Comparison of ENCODE assay signal across 8 mouse cellular contexts in genomic region chr4:125065517-125066307, GRCm38 (mm10). TPM values are rescaled to one million over a fixed set of nuclear protein-coding genes. Genes with fewer than 3 reads are reported as not detected.
DNase-seq lines count a peak whose midpoint lies in the region; ATAC-seq lines count a peak whose summit lies in the region.

Gene Dnali1 (minus strand): TSS chr4:125065703.

- peak; percentile 46; the same call in 1 of the 2 replicates for ATAC-seq in forebrain, embryonic 13.5 days

- H3K27ac ChIP-seq in forebrain, embryonic 13.5 days: peak within 1 kb of the TSS; percentile 48; the same call in 1 of the 2 replicates

- peaks cover 11% of the 10 kb centered on the region; the same call in 1 of the 2 replicates for H3K27me3 ChIP-seq in forebrain, embryonic 13.5 days

- DNase-seq in MN1 (ENCODE audit: low spot score): peak; percentile 15
- peak; percentile 52 for DNase-seq in c-Kit-positive CD71-positive TER-119-negative erythroid progenitor cells, embryonic 14.5 days (ENCODE audit: low read depth)
- DNase-seq in heart, postnatal 25 days (ENCODE audit: low spot score): peak; percentile 29
- DNase-seq in kidney, postnatal 36 days: peak; percentile 72 to 85
- DNase-seq in lung, postnatal 36 days: peak; percentile 83
- peak; percentile 78 for DNase-seq in retina, postnatal 1 day
- DNase-seq in urinary bladder, postnatal 36 days (ENCODE audit: low spot score in 2 of 2): peak; percentile 43 to 52

- peak within 1 kb of the TSS; percentile 95 for H3K4me2 ChIP-seq in forebrain, embryonic 13.5 days

- H3K4me3 ChIP-seq in forebrain, embryonic 13.5 days: peak within 1 kb of the TSS; percentile 91

- H3K9ac ChIP-seq in forebrain, embryonic 13.5 days: peak within 1 kb of the TSS; percentile 92

- 2% methylated on average over 26 of the region's 26 CpGs for WGBS in forebrain, embryonic 13.5 days

- H3K36me3 ChIP-seq in forebrain, embryonic 13.5 days (ENCODE audit: poor library complexity, severe bottlenecking): peaks cover 20% of the 10 kb centered on the region

- no peaks in the 10 kb centered on the region for H3K9me3 ChIP-seq in forebrain, embryonic 13.5 days (replicated peaks)

- H3K4me1 ChIP-seq in forebrain, embryonic 13.5 days: peaks cover 20% of the 10 kb centered on the region

- intact Hi-C loops in heart, postnatal 25 days (cut with DNase I): loop anchor here (5.0 to 10.0 kb wide), 3 partner anchors 33 to 351 kb away; partner anchors contain the start of genes 1110065P20Rik, Sf3a3 and Yrdc

RNA-seq across cellular contexts. Expression of gene Dnali1, which starts in this region (rescaled TPM):
- polyA plus RNA-seq in forebrain, embryonic 13.5 days (2015; fragmentation: Nextera tagmentation; extraction: Ambion mirVana): 0.52 and 1.2 TPM in 2 replicates
- not detected for total RNA-seq in heart, postnatal 25 days (2021)

Comparison
In these comparisons a context has a peak if more than half of its experiments do, and no peak if none do; other contexts are left out.
1. Peak in every context shown above with its lines: DNase-seq, ATAC-seq, H3K4me3 ChIP-seq and H3K27ac ChIP-seq.
2. Peak in DNase-seq in heart, postnatal 25 days; RNA of the gene not detected or under 1 TPM.
3. DNase-seq: peak in every context shown above with its lines; median percentile 83 in lung, postnatal 36 days; 78 in kidney, postnatal 36 days; 78 in retina, postnatal 1 day; 52 in c-Kit-positive CD71-positive TER-119-negative erythroid progenitor cells, embryonic 14.5 days; 48 in urinary bladder, postnatal 36 days; 29 in heart, postnatal 25 days; 15 in MN1.